Mouse (Mus musculus): Measurements from ENCODE around the gene Trir. TPM values are rescaled to one million over a fixed set of nuclear protein-coding genes. Genes with fewer than 3 reads are reported as not detected.

Gene Trir
- 100 to 1,000 TPM; 128 to 146 TPM for total RNA-seq (2021)
- long read RNA-seq, experiment 1, transcript Trir-201 (3 exons, 902 nt), result major isoform, 76 of 88 reads
- long read RNA-seq, experiment 1, partial matches to known transcripts, result 2 of 88 reads
- long read RNA-seq, experiment 1, other reads (novel, unspliced or antisense), result 10 of 88 reads
- long read RNA-seq, experiment 2, transcript Trir-201 (3 exons, 902 nt), result major isoform, 61 of 81 reads
- long read RNA-seq, experiment 2, partial matches to known transcripts, result 5 of 81 reads
- long read RNA-seq, experiment 2, other reads (novel, unspliced or antisense), result 15 of 81 reads

GRCm38 (mm10) chr8:85026670-85027515 lies at the start of gene Trir:
Gene Trir (plus strand): TSS chr8:85026823.
- intact Hi-C loops (cut with DNase I), result loop anchor here (2.0 kb wide), 1 partner anchor 52 kb away; no protein-coding TSS in a partner anchor
- peak; percentile 94 to 95 for DNase-seq (ENCODE audit: low spot score in 2 of 2)

- intact Hi-C loops (cut with DNase I), result no loop called here
- peak; percentile 64 to 76 for DNase-seq (ENCODE audit: low spot score in 2 of 2)
Observed at GRCm38 (mm10) chr8:84977435-84978247, 49.0 kb upstream of the Trir start.

GRCm38 (mm10) chr8:84978248-84978940 lies 48.2 kb upstream of the Trir start, which contains the start of gene Junb:
Gene Junb (minus strand): TSS chr8:84978718.
- DNase-seq (ENCODE audit: low spot score in 2 of 2), result peak; percentile 95 to 97
- intact Hi-C loops (cut with DNase I), result no loop called here

GRCm38 (mm10) chr8:84979599-84980421 lies 46.8 kb upstream of the Trir start:
- DNase-seq (ENCODE audit: low spot score in 2 of 2), result peak; percentile 92 to 96
- intact Hi-C loops (cut with DNase I), result no loop called here

GRCm38 (mm10) chr8:84980622-84981358 lies 45.8 kb upstream of the Trir start:
- intact Hi-C loops (cut with DNase I), result no loop called here
- peak; percentile 70 to 82 for DNase-seq (ENCODE audit: low spot score in 2 of 2)

GRCm38 (mm10) chr8:84981644-84982498 lies 44.8 kb upstream of the Trir start:
- no peak for DNase-seq (ENCODE audit: low spot score in 2 of 2)

GRCm38 (mm10) chr8:84982499-84983011 lies 44.1 kb upstream of the Trir start:
- DNase-seq (ENCODE audit: low spot score in 2 of 2), result no peak
- intact Hi-C loops (cut with DNase I), result no loop called here

More at GRCm38 (mm10) chr8:84981644-84982498, 44.8 kb upstream of the Trir start:
- intact Hi-C loops (cut with DNase I), result no loop called here

GRCm38 (mm10) chr8:84984294-84985048 lies 42.2 kb upstream of the Trir start:
- intact Hi-C loops (cut with DNase I), result no loop called here
- DNase-seq (ENCODE audit: low spot score in 2 of 2), result no peak

- DNase-seq (ENCODE audit: low spot score in 2 of 2), result no peak
- intact Hi-C loops (cut with DNase I), result no loop called here
Observed at GRCm38 (mm10) chr8:84985049-84985683, 41.5 kb upstream of the Trir start.

GRCm38 (mm10) chr8:84985684-84986378 lies 40.8 kb upstream of the Trir start:
- intact Hi-C loops (cut with DNase I), result no loop called here
- peak; percentile 94 to 97 for DNase-seq (ENCODE audit: low spot score in 2 of 2)

- intact Hi-C loops (cut with DNase I), result no loop called here
- no peak for DNase-seq (ENCODE audit: low spot score in 2 of 2)
Observed at GRCm38 (mm10) chr8:84986379-84986945, 40.2 kb upstream of the Trir start.

- intact Hi-C loops (cut with DNase I), result no loop called here
- DNase-seq (ENCODE audit: low spot score in 2 of 2), result no peak
Observed at GRCm38 (mm10) chr8:84987388-84987787, 39.2 kb upstream of the Trir start.

GRCm38 (mm10) chr8:84987903-84988302 lies 38.7 kb upstream of the Trir start:
- no peak for DNase-seq (ENCODE audit: low spot score in 2 of 2)
- intact Hi-C loops (cut with DNase I), result no loop called here

- DNase-seq (ENCODE audit: low spot score in 2 of 2), result no peak
- intact Hi-C loops (cut with DNase I), result no loop called here
Observed at GRCm38 (mm10) chr8:84989311-84989731, 37.3 kb upstream of the Trir start.
